Mouse (Mus musculus) right cerebral cortex, postnatal 4 days (tissue): ENCODE data around the gene Slc9a7.

Experiments
- DNase-seq: peaks from one replicate; pipeline ENCODE4 v3.0.0-alpha.2; 2022

Gene Slc9a7

DNA sequence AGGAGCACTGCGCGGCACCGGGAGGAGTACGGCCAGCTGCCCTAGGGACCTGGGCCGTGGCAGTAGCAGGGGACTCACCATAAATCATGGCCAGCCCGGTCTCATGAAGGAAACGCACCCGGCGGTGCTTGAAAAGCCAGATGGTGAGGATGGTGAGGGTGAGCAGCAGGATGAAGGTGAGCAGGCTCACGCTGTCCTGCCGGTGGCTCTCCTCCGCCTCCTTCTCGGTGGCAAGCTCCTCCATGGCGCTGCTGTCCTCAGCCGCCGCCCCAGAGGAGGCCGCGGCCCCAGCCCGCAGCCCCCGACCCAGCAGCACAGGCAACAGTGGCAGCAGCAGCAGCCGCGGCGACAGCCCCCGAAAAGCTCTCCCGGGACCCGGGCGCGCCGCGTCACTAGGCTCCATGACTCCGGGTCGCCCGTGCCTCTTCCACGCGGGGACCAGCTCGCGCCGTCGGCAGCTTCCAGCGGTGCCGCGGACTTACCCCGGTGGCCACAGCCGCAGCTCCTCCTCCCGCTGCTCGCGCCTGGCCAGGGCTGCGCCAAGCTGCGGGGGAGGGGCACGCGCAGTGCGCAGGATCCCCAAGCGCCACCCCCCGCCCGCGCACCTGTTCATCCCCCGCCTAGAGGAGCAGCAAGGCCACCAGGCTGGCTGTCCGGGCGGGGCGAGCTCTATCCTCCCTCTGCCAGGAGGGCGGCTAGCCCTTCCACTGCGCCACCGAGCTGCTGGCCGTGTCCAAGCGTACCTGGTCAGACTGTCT, at the start of gene Slc9a7:
Gene Slc9a7 (minus strand): TSS at position 526 of the 758 bp plus-strand sequence.
- peak; percentile 61 for DNase-seq

DNA sequence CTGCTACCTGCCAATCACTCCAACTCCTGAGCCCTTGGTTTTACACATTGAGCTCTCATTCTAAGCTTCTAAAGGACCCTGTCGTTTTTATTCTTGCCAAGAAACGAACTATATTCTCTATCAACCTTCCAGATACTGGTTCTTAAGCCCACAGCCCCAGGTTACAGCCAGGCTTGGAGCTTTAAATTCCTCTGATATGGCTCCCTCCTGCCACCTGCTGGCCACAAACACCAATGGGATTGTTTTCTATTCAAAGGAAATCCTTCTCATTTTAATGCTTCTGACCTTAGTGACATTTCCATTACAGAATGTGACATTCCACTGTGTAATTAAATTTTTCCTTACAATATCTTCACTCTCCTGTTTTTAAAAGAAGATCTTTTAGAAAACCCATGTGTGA, 44.1 kb upstream of the Slc9a7 start:
- DNase-seq: peak; percentile 68

DNA sequence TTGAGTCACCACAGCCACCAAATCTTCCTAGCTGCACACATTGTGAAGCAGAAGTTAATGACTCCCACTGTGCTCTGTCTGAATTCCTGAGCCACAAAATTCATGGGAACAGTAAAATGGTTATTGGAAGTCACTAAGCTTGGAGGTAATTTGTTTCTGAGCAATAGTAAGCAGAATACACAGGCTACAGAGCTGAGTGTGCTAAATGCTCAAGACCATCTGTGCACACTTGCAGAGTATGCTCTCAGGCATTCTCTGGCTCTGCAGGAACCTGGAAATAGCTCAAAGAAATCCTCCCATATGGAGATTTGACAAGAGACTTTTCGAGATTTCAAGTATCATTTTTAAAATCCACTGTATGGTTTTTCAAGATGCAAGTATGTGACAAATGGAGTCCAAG, 41.1 kb upstream of the Slc9a7 start:
- no peak for DNase-seq

DNA sequence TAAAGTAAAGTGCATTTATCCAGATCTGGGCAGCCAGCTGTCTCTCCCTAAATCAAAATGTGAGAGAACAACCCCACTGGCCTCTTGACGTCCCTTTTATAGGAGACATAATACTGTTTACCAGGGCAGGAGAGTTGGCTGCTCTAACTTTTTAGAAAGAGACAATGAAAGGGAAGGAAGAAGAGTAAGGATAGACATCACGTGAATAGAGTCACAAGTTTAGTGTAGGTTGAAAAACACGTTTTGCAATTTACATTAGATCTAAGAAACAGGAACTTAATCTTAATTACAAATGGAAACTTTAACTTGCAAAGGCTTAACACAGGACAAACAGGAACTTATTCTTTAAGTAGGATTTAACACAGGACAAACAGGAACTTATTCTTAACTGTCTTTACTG, 15.6 kb upstream of the Slc9a7 start:
- DNase-seq: no peak

DNA sequence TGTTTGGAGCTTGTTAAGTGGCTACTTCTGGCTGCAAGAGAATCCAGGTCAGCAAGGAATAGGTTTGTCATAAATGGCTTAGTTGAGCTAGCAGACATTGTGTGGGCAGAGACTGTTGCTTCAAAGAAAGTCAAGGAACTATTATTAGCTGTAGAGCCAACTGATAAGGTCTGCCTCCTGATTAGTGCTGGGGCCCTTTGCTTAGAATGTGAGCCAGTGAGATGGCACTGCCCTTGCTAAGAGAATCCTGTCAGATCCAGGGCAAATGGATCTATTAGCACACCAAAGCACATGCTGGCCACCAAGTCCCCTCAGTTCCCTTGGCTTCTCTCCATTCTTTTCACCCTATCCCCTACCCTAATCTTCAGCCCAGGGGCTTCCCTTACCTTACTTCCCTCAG, 14.3 kb upstream of the Slc9a7 start:
- DNase-seq: no peak

DNA sequence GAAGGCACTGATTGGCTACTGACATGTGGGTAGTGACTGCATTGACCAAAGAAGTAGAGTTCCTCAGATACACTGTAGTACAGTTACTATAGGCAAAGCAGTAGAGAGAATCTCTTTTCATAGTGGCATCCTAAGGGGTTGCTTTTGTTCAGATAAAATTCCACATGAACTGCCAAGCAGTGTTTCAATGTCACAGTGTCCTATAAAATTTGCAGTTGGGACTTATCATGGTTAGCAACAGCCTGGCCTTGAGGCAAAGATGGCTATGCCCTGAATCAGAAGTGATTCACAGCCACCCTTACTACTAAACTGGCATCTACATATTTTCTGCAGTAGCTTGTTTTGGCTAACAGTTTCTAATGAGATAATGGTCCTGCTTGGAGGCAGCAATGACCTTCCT, 11.7 kb upstream of the Slc9a7 start:
- no peak for DNase-seq

DNA sequence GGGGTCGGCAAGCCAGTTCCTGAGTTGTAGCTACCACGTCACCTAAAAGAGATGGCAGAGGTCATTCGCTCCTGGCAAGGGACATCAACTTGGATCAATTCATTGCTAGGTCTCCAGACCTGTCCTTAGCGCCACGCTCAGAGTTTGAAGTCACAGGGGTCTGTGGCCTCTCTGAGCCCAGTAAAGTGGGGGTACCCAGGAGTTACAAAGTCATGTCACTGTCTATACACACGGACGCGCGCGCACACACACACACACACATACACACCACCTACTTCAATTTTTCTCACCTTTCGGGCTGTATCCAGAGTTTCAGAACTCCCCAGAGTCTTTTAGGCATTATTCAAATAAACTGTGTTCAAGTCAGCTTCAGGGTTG, 422 bp upstream of the Slc9a7 start:
- no peak for DNase-seq

DNA sequence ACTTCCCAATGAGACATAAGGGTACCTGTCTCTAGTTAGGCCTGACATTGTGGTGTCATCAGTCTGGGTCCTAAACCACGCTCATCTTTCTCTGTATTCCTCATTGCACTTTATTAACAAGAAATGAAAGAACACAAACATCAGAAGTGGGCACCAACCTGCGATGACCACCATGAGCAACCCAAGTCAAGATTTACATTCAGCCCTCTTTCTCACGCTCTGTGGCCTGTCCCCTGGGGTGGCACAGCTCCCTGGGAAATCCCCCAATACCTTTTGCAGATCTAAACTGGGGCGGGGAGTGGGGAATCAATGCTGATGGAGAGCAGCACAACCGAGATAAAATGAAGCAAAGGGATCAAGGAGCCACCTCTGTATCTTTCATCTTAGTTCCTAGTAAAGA, 892 bp downstream of the Slc9a7 start:
- DNase-seq: peak; percentile 2

DNA sequence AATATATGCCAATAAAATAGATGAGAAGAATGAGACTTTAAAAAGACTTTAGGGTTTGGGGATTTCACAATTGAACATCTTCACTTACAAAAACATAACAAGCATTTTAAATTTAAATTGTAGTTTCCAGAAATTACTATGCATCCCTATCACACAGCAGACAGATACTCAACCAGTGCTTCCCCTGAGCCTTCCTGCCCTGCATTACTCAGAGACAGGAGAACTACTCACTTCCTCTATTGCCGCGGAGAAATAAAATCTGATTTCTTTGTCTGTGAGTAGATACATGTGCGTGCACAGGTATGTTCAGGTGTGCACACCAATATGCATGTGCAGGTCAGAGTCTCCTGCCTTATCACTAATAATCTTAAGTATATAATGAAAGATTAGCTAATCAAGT, 2.9 kb downstream of the Slc9a7 start:
- no peak for DNase-seq

DNA sequence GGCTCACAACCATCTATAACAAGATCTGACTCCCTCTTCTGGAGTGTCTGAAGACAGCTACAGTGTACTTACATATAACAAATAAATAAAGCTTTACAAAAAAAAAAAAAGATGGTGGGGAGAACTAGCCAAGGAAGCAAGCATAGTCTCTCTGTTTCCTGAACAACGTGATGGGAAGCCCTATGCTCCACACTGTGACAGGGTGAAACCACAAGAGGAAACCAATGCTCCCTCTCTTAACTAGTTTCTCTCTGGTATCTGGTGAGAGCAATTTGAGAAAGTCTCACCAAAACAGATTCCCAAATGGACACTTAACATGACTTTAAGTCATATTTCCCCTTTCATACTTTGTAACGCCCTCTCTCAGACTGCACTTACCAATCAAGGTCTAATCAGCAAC, 5.4 kb downstream of the Slc9a7 start:
- no peak for DNase-seq

DNA sequence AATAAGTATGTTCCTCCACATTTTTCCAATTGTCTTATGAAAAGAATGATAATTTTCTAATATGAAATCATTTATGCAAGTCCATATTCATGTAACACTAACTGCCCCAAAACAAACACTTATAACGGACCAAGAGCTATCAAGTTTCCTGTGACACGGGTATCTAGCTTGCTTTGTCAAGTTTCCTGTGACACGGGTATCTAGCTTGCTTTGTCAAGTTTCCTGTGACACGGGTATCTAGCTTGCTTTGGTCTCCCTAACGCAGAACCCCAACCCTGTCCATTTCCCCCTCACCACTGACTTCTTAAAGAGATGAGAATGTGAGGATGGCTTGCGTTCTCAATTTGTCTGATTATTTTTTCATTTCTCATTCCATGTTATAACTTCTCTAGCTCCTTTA, 12.2 kb downstream of the Slc9a7 start:
- no peak for DNase-seq

DNA sequence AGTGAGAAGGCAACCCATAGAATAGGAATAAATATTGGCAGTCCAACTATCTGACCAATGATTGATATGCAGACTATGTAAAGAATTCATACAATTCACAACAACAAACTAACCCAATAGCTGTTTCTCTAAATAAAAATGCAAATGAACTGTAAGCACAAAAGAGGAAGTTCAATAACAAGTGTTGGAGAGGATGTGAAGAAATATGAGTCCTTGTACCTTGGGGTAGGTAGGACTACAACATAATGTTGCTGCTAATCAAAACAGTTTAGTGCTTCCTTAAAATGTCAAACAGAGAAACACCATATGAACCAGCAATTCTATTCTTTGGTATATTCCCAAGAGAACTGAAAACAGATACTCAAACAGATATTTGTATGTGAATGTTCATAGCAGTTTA, 17.8 kb downstream of the Slc9a7 start:
- no peak for DNase-seq

DNA sequence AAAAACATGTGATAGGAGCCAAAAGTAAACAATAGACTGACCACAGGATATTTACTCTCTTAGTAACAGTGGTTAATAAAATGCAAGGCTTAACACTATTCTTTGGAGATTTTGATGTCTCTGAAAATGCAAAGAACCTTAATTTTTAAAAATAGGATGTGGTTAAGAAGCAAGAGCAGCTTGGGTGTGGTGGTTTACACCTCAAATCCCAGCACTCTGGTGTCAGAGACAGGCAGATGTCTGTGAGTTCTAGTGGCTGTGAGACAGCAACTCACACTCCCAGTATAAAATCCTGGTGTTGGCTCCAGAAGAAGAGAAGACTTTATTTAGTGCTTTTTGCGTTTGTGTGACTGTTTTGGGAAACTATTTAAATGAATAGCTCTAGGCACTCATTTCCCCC, 19.6 kb downstream of the Slc9a7 start:
- DNase-seq: no peak

DNA sequence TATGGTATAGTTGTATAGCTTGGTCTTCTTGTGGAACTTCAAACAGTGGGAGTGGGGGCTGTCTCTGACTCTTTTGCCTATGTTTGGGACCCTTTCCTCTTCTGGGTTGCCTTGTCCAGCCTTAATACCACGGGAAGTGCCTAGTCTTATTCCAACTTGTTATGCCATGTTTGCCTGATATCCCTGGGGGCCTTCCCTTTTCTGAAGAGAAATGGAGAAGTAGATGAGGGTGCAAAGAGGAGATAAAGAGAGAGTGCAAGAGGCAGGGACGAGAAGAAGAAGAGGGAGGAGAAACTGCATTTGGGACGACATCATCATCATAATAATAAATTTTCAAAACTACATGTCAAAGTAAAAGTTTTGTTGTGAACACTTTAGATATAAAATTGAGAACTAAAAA, 21.6 kb downstream of the Slc9a7 start:
- no peak for DNase-seq

DNA sequence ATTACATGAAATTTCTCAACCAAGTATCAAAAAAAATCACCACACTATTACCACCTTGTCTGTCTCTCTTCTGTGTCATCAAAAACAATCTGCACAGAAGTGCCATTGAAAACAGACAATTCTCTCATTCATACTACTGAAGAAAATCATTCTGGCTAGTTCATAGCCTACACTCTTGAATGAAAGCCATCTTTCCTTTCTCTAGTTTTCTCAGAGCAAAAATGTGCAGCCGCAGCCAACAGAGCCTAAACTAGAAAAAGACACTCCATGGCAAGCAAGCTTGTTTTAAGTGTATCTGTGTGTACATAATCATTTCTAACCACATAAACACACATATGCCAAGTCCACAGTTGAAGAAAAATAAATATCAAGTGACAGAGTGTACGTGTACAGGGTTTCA, 27.2 kb downstream of the Slc9a7 start:
- no peak for DNase-seq

DNA sequence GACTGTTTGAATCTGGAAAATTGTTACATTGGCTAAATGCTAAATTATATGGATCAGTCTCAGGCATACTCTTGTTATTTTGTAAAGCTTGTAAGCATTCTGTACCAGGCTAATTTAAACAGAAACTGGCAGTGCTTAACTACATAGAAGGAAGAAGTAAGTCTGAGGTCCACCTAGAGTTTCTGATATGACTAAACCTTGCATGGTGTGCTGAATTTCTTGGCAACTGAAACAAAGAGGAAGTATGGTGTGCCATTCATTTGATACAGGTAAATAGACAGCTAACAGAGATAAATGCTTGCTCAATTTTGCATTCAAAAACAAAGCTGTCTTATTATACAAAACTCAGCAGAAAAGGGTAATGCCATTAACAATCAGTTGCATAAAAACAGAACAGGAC, 63.5 kb downstream of the Slc9a7 start:
- no peak for DNase-seq

DNA sequence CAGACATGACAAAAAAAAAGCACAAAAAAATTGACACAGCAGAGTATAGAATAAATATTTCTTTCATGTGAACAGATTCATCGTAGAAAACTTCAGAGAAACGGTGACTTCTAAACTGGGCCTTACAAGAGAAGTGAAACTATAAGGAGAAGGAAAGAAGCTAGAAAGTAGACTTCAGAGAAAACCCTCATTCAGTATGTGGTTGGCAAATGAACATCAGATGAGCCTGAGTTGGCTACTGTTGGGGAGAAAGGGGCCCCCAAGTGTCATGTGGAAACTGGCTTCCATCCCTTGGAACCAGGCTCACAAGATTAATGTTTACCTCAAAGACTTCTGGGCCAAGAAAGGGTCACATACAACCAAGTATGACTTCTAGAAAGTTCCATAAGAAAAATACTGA, 70.1 kb downstream of the Slc9a7 start:
- DNase-seq: no peak

DNA sequence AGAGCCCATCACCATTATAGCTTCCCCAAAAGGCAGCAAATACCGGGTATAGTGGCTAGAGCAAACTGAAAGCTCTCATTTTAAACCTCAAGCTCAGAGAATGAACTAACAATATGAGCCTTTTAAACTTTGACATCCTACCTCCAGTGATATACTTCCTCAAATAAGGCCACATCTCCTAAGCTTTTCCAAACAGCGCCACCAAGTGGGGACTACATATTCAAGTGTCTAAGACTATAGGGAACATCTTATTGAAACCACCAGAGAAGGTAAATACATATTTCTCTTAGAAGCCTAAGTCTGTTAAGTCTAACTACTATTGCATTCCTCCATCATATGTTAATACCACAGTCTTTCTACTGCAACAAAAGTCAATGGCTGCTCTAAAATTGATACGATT, 106.0 kb downstream of the Slc9a7 start:
- DNase-seq: no peak

DNA sequence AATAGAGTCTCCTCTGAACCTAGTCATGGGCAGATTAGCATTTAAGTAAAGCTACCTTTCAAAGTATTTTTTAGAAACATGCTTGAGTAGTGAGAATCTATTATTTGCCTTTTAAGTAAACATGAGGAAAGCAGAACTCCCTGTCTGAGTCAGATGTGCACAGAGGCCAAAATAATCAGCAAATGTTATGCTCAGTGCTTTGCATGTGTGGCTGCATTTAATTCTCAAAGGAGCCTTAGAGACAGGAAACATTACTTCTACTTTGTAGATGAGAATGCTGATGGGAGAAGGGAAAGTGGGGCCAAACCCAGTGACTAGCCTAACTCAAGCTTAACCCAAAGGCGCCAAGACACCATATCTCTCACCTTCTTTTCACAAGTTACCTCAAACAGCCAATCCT, 114.8 kb downstream of the Slc9a7 start:
- DNase-seq: no peak

DNA sequence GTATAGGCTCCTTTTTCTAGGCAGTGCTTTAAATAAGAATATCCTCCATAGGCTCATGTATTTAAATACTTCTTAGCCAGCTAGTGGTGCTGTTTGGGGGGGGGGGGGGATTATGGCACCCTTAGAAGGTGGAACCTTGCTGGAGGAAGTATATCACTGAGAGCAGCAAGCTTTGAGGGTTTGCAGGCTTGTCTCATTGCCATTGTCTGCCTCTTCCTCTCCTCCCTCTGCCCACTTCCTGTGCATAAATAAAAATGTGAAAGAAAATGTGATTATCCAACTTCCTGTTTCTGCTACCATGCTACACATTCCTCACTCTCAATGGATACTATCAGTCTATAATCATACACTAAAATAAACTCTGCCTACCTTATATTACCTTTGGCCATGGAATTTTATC, 123.2 kb downstream of the Slc9a7 start:
- no peak for DNase-seq

DNA sequence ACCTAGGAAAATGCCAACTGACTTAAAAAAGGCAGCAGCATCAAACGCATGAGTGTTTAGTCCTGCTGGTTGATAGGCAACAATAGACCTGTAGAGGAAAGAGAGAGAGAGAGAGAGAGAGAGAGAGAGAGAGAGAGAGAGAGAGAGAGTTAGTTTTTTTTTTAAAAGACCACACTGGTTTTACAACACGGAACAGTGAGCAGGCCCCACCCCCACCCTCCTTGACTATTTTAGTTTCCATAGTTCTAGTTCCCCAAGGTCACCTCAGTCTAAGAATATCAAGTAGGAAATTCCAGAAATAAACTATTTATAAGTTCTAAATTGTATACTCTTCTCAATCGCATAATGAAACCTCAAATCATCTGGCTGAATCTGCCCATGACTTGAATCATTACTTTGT, 126.6 kb downstream of the Slc9a7 start:
- DNase-seq: no peak

DNA sequence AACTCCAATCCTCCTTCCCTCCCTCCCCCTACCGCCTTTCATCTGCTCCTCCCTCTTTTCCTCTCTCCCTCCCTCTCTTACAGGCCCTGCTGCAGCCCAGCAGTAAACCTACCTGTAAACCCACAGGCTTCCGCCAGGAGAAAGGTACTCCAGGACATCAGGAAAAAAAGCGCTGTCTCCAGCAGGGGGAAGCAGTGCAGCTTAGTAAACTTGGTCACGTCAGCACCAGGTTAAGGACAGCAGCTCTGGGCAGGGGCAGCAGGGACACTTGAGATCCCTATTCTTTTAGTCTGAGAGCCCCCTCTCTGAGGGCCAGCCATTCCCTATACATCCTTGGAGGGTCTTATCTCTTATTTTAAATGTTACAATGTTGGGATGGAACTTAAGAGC, 129.3 kb downstream of the Slc9a7 start:
- peak; percentile 20 for DNase-seq

DNA sequence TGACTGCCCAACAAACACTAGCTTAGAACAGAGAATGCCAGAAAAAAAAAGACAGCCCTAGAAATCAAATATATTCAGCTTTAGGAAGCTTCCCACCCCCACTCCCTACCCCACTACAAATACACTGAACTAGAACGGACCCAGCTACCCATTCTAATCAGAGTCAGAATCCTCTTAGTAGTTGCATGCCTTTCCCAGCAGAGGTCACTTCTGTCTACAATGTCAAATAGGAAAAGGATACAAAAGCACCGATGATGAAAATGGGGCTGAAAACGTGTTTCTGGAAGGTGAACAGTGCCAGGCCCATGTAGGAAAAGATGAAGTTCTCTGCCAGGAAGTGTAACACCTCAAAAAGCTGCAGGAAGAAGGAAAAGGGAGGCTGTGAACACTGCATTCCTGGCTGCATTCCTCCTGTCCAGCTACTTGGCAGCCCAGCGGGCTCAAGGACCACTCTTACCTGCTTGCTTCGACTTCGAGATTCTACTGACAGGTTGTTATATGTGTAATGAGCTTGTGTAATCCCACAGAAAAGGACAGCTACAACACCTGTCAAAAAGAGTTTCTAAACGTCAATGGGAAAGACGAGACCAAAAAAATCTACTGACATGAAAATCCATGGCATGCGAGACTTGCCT, 129.8 kb downstream of the Slc9a7 start:
- DNase-seq: no peak

DNA sequence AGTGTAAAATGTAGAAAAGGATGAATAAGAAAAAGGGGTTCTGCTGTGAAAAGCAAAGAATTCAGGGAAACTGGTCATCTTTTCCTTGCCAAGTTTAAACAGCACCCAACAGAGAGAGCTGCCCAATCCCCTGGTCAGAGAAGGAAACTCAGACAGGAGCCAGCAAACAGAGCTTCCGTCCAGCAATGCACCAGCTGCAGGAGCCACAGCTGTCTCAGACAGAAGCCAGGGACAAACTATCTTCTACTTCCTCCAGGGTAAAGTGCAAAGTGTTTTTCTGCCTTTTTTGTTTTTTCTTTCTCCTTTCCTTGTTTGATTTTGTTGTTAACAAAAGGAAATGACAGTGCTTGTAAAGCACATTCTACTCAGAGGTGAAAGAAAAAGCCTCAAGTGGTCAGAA, 131.3 kb downstream of the Slc9a7 start:
- no peak for DNase-seq

DNA sequence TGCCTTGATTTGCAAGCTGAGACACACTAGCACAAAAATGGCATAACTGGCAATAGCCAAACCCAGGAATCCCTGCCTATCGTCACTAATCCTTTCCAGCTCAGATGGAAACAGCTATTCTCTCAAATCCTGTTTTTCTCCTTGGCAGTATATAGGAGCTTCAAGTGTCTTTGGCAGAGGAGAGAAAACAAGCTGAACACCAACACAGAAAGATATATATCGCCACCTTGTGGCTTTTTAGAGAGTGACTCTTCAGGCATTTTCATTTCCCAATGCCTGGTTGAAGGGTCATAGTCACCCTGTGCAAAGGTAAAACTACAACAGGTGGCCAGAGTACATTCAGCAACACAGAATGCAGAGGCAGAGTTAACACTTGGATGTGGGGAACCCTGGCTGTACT, 134.1 kb downstream of the Slc9a7 start:
- no peak for DNase-seq
